Mouse (Mus musculus): Measurements from ENCODE around the gene Fam216a.

DNA sequence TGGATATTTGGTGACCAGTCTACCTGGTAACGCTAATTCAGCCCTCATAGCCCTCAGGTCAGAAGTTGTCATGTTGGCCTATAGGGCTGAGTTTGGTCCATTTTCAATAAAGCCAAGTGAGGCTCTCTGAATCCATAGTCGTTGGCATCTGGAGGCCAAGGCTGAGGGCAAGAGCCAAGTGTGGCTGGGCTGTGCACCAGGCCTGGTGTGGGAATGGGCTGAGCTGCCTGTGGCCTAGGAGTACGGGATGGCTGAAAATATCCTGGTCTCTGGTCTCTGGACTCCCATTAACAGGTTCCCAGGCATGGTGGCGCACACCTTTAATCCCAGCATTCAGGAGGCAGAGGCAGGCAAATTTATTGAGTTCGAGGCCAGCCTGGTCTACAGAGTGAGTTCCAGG, 17.8 kb upstream of the Fam216a start:
- TF ChIP-seq CTCF (IDR thresholded peaks at IDR 0.05; ENCODE audit: control insufficient read depth, insufficient read depth, insufficient read length) (no peak), MYOG (IDR thresholded peaks at IDR 0.05; ENCODE audit: control insufficient read depth, extremely low read depth, insufficient read length) (no peak)
